Mouse (Mus musculus) liver, adult 2 months (tissue): Measurements from ENCODE around the gene Olfr1396.
"Not testable (repeated sequence)": the region's sequence is repeated elsewhere in the genome, so short reads cannot be mapped to it uniquely, and the experiment has no call there.

Experiments
- CTCF ChIP-seq: fragments of 200-500 bp; IDR thresholded peaks from 2 replicates; pipeline ENCODE4 v1.5.1; 2011; ENCODE audit warnings: low read depth, low read length, control low read depth
- POLR2A ChIP-seq: fragments of 200-500 bp; IDR thresholded peaks from 2 replicates; pipeline ENCODE4 v1.6.1; 2011; ENCODE audit warnings: low read length, control low read depth; ENCODE audit not compliant: insufficient read depth; ENCODE audit errors: extremely low read depth

DNA sequence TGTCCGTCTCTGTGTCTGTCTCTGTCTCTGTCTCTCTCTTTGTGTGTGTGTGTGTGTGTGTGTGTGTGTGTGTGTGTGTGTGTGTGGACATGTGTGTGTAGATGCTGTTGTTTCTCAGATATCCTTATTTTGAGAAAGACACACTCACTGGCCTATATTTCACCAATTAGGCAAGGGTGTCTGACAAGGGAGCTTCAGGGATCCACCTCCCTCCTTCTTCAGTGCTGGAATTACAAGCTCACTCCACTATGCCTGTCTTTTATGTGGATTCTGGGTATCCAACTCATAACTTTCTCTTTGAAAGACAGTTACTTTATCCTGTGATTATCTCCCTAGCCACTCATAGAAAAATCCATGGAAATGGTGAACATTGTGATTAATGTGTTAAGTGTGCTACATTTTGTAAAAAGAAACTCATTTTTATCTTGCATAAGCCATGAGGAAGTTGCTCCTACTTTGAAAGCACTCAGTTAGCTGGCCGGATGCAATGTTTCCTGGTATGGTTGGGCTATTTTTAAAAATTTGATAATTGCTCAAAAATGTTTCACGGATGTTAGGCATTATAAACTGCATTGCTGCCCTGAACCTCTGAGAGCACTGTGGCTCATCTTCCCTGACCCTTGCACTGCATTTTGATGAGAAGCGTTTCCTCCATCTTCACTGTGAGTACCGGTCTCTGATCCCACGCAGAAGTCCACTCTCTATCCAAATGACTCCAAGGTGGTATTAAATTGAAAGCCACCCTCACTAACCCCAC, 38.5 kb downstream of the Olfr1396 start, which contains the start of gene Ifi47:
- TF ChIP-seq CTCF, POLR2A: not testable (repeated sequence)
